Mouse (Mus musculus) CD8-positive naive resting alpha-beta T cell, adult 2 months (primary cell): ENCODE measurements around the gene Gja3.
A peak's percentile ranks its signal among the peaks of the same experiment; 100 is the strongest.

Experiments
- DNase-seq, 2 experiments: peaks; one replicate each; pipeline ENCODE4 v3.0.0; 2022; ENCODE audit warnings: low read depth in 2 of 2, low spot score in 2 of 2

Gene Gja3

GRCm38 (mm10) chr14:57057563-57058321, at the start of gene Gja3:
Gene Gja3, minus strand, starts transcription at chr14:57058100.
- no peak for DNase-seq

- no peak for DNase-seq
Observed at GRCm38 (mm10) chr14:57107091-57107490, 49.2 kb upstream of the Gja3 start.

DNA sequence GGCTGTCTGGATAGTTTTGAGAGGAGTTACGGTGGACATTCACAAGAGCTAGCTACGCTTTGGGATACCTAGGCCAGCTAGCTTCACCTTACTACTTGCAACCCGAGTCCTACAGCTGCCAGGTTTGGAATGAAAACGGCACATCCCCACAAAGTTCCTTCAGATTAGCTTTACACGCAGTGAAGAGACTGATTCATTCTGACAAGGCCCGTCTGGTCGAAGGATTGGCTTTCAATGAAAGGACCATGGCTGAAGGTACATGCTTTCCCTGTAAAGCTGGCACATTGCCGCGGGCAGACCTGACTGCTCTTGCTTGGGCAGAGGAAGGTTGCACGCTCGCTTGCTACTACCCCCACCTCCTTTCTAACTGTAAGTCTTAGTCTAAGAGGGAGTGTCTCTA, 47.8 kb upstream of the Gja3 start:
- DNase-seq = no peak

DNA sequence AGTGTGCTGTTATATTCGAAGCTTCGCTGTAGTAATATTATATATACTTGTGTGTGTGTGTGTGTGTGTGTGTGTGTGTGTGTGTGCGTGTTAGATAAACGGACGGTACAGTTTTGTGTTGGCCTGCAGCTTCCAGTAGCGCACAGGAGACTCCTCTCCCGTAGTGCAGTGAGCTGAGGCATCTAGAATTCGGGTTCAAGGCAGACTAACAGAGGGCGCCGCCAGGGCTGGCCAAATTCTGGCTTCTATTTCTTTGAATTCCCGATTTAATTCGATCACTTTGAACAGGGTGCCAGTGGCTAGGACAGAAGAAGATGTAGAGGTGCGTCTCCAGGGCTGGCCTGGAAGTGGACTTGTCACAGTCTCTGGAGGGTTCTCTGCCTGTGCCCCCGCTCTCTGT, 47.2 kb upstream of the Gja3 start:
- DNase-seq = no peak

- no peak for DNase-seq
Observed at GRCm38 (mm10) chr14:57104106-57105023, 46.5 kb upstream of the Gja3 start, which contains the start of gene Gjb2. Gene Gjb2, minus strand, starts transcription at chr14:57104702.

GRCm38 (mm10) chr14:57103711-57104105, 45.8 kb upstream of the Gja3 start:
- no peak for DNase-seq

- DNase-seq = no peak
Observed at GRCm38 (mm10) chr14:57103121-57103520, 45.2 kb upstream of the Gja3 start.

- no peak for DNase-seq
Observed at GRCm38 (mm10) chr14:57101623-57102022, 43.7 kb upstream of the Gja3 start.

GRCm38 (mm10) chr14:57095855-57096254, 38.0 kb upstream of the Gja3 start:
- DNase-seq = no peak

DNA sequence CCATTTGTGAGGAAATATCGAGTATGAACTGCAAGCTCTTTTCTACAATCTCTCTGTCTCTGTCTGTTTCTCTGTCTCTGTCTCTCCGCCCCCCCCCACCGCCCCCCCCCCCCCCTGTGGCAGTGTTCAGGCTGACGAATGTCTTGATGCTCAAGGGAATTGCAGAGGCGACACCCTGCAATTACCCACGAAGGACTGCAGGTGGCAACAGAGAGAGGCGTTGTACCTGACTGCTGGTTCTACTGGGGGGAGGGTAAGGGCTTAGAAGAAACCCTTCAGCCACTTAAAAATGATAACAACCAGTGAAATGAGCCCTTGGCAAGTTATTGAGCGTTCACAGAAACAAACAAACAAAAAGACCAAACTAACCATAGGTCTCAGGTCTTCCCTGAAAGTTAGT, 35.1 kb upstream of the Gja3 start:
- DNase-seq = peak in 1 of 2 experiments; percentile 7

- DNase-seq = no peak
Observed at GRCm38 (mm10) chr14:57090001-57090400, 32.1 kb upstream of the Gja3 start.

- DNase-seq = no peak
Observed at GRCm38 (mm10) chr14:57089107-57089506, 31.2 kb upstream of the Gja3 start.

GRCm38 (mm10) chr14:57084180-57084668, 26.3 kb upstream of the Gja3 start:
- no peak for DNase-seq

GRCm38 (mm10) chr14:57082863-57083262, 25.0 kb upstream of the Gja3 start:
- DNase-seq = no peak

GRCm38 (mm10) chr14:57075537-57075936, 17.6 kb upstream of the Gja3 start:
- no peak for DNase-seq

- DNase-seq = peak; percentile 12 to 32
Observed at GRCm38 (mm10) chr14:57069906-57070305, 12.0 kb upstream of the Gja3 start.

DNA sequence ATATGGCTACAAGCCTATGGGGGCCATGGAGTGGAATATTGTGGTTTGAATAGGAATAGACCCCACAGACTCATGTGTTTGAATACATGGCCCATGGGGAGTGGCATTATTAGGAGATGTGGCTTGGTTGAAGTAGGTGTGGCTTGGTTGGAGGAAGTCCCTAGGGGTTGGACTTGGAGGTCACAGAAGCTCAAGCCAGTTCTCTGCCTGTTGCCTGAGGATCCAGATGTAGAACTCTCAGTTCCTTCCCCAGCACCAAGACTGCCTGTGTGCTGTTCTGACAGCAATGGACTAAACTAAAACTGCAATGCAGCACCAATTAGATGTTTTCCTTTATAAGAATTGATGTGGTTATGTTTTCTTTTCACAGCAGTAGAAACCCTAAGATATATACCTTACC, 8.2 kb upstream of the Gja3 start:
- DNase-seq = no peak

- DNase-seq = peak; percentile 16 to 33
Observed at GRCm38 (mm10) chr14:57060052-57060451, 2.2 kb upstream of the Gja3 start.

- DNase-seq = no peak
Observed at GRCm38 (mm10) chr14:57057204-57057562, 717 bp downstream of the Gja3 start.

DNA sequence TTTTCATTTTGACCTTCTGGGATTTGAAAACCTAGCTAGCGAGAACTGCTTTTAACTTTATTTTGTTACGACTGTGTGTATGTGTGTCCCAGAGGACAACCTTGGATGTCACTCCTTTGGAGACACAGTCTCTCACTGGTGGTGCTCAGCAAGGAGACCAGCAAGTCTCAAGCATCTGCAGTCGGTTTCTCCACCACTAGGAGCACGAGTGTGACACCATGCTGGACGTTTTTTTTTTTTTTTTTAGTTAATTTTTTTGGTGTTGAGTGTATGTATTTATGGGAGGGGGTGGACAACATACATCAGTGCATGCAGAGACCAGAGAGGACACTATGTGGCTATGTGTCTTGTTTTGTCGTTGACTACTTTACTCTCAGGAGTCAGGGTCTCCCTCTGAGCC, 5.2 kb downstream of the Gja3 start:
- no peak for DNase-seq

DNA sequence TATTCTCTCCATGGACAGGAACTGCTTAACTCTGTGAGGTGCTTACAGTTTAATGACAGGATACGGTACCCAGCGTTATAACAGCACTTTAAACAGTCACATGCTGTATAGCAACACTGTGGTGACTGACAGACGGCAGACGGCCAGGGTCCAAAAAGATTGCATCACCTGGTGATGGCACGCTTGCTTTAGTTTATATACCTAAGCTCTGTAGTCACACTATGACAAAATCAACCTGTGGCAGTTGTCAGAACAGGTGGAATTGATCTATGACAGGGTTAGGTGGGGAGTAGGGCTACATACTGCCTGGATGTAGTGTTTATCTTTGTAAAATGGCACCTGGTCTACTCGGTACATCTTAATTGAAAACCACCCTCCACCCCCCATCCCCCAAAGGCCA, 14.0 kb downstream of the Gja3 start:
- DNase-seq = no peak

GRCm38 (mm10) chr14:57041439-57041838, 16.5 kb downstream of the Gja3 start:
- no peak for DNase-seq
